Mouse (Mus musculus) neural tube, embryonic 14.5 days (tissue): ENCODE data around the gene Gys1. TPM values are rescaled to one million over a fixed set of nuclear protein-coding genes. Genes with fewer than 3 reads are reported as not detected.

Experiments used
- ATAC-seq: fragments of 200-750 bp; cut with Nextera tagmentation; 2 replicates; pipeline ENCODE4 v1.8.0; 2017; ENCODE audit warnings: low read depth, mild to moderate bottlenecking, moderate TSS enrichment, moderate library complexity
- H3K27ac ChIP-seq: fragments of 300-500 bp; sonication (generic); 2 replicates; pipeline ENCODE4 v1.5.1; 2014; ENCODE audit warnings: low read depth, mild to moderate bottlenecking, control low read depth, low read length, moderate library complexity, mixed read lengths
- H3K27me3 ChIP-seq: fragments of 300-500 bp; sonication (generic); 2 replicates; pipeline ENCODE4 v1.6.1; 2014; ENCODE audit warnings: low read length; ENCODE audit not compliant: control insufficient read depth, insufficient read depth
- H3K36me3 ChIP-seq: fragments of 300-500 bp; sonication (generic); 2 replicates; pipeline ENCODE4 v1.6.1; 2014; ENCODE audit warnings: low read length, mixed read lengths; ENCODE audit not compliant: control insufficient read depth, insufficient read depth
- H3K4me1 ChIP-seq: fragments of 300-500 bp; sonication (generic); 2 replicates; pipeline ENCODE4 v1.6.1; 2014; ENCODE audit warnings: low read length; ENCODE audit not compliant: control insufficient read depth, insufficient read depth
- H3K4me2 ChIP-seq: fragments of 300-500 bp; sonication (generic); 2 replicates; pipeline ENCODE4 v1.6.1; 2014; ENCODE audit warnings: mild to moderate bottlenecking, low read depth, low read length, control low read depth
- H3K4me3 ChIP-seq: fragments of 300-500 bp; sonication (generic); 2 replicates; pipeline ENCODE4 v1.5.1; 2014; ENCODE audit warnings: low read depth, low read length, control low read depth, mixed read lengths
- H3K9ac ChIP-seq: fragments of 300-500 bp; sonication (generic); replicated peaks from 2 replicates; pipeline ENCODE4 v1.6.1; 2014; ENCODE audit warnings: low read depth, mild to moderate bottlenecking, control low read depth, low read length, mixed read lengths
- H3K9me3 ChIP-seq: fragments of 300-500 bp; sonication (generic); 2 replicates; pipeline ENCODE4 v1.6.1; 2016; ENCODE audit warnings: low read length; ENCODE audit not compliant: control insufficient read depth
- WGBS: fragments of 180-500 bp; shearing (Covaris S2); extraction: QIAGEN DNeasy Blood & Tissue Kit; methylation state at CpG from one replicate; pipeline ENCODE4 v1.1.7; 2014; 5-methylcytosine and 5-hydroxymethylcytosine counted together
- microRNA-seq: library from miRNA; unstranded; fragments of <30 nt; microRNA quantifications from one replicate; pipeline ENCODE4, GENCODE M21; 2016
- polyA plus RNA-seq: library from polyadenylated mRNA; unstranded; fragments of >200 nt; fragmentation: Nextera tagmentation; extraction: Ambion mirVana; gene quantifications from 2 replicates; pipeline ENCODE4 v1.2.1, GENCODE M21; 2014

Gys1 gene
- polyA plus RNA-seq, 1 experiment from 2014 or later, result 18.1 TPM

GRCm38 (mm10) chr7:45492225-45492844 lies 57.7 kb downstream of the Gys1 start:
- Histone ChIP-seq H3K36me3 (peaks cover 36% of the 10 kb centered on the region), H3K9ac (no peak overlapping the region), H3K9me3 (no peaks in the 10 kb centered on the region), H3K27ac (no peak overlapping the region), H3K4me1 (peaks cover 4% of the 10 kb centered on the region; the same call in 1 of the 2 replicates), H3K4me2 (no peak overlapping the region), H3K4me3 (no peak overlapping the region), H3K27me3 (no peaks in the 10 kb centered on the region)
- ATAC-seq, result no peak
- 96% methylated on average over 8 of the region's 8 CpGs for WGBS

- ATAC-seq, result no peak
Measured at GRCm38 (mm10) chr7:45492951-45493350, 58.3 kb downstream of the Gys1 start.

GRCm38 (mm10) chr7:45494548-45494947 lies 59.9 kb downstream of the Gys1 start:
- Histone ChIP-seq H3K4me1 (peaks cover 4% of the 10 kb centered on the region; the same call in 1 of the 2 replicates), H3K4me2 (no peak overlapping the region), H3K4me3 (no peak overlapping the region), H3K27ac (no peak overlapping the region), H3K9ac (no peak overlapping the region), H3K27me3 (no peaks in the 10 kb centered on the region), H3K9me3 (no peaks in the 10 kb centered on the region), H3K36me3 (peaks cover 55% of the 10 kb centered on the region)
- 86% methylated on average over 9 of the region's 9 CpGs for WGBS
- ATAC-seq, result no peak

More at GRCm38 (mm10) chr7:45492951-45493350, 58.3 kb downstream of the Gys1 start:
- WGBS, result 94% methylated on average over 5 of the region's 5 CpGs
- Histone ChIP-seq H3K9ac (no peak overlapping the region), H3K9me3 (no peaks in the 10 kb centered on the region), H3K27me3 (no peaks in the 10 kb centered on the region), H3K4me1 (peaks cover 4% of the 10 kb centered on the region; the same call in 1 of the 2 replicates), H3K4me3 (no peak overlapping the region), H3K36me3 (peaks cover 41% of the 10 kb centered on the region), H3K27ac (no peak overlapping the region), H3K4me2 (no peak overlapping the region)

- H3K4me3 ChIP-seq, result no peak overlapping the region
- H3K36me3 ChIP-seq, result peaks cover 51% of the 10 kb centered on the region
- H3K4me2 ChIP-seq, result no peak overlapping the region
- no peak overlapping the region for H3K27ac ChIP-seq
- H3K9me3 ChIP-seq, result no peaks in the 10 kb centered on the region
- no peak for ATAC-seq
- H3K27me3 ChIP-seq, result no peaks in the 10 kb centered on the region
- WGBS, result 99% methylated on average over 6 of the region's 6 CpGs
- no peaks in the 10 kb centered on the region for H3K4me1 ChIP-seq
- H3K9ac ChIP-seq, result no peak overlapping the region
Measured at GRCm38 (mm10) chr7:45498427-45498826, 63.8 kb downstream of the Gys1 start.

Small RNA genes lying within 50 kb of the gene (microRNA-seq; reads per million reads assigned to microRNA genes)
- gene Gm22133, result not detected

Other genes with a start within 250 kb of the Gys1 start
- gene Ccdc155, start 230.0 kb upstream of the Gys1 start, polyA plus RNA-seq, result 0.15 and 0.50 TPM in 2 replicates
- gene Dkkl1, start 222.7 kb upstream of the Gys1 start, polyA plus RNA-seq, result 11.8 and 12.9 TPM in 2 replicates
- gene Tead2, start 219.1 kb upstream of the Gys1 start, polyA plus RNA-seq, result 24.5 and 39.9 TPM in 2 replicates
- 1.0 and 1.6 TPM in 2 replicates for gene Cd37, start 195.7 kb upstream of the Gys1 start, polyA plus RNA-seq
- 0.75 and 0.99 TPM in 2 replicates for gene Slc6a16, start 193.8 kb upstream of the Gys1 start, polyA plus RNA-seq
- gene Slc6a21, start 157.3 kb upstream of the Gys1 start, polyA plus RNA-seq, result not detected in 2 replicates
- gene Trpm4, start 101.1 kb upstream of the Gys1 start, polyA plus RNA-seq, result 9.1 and 10.9 TPM in 2 replicates
- 0.13 and 0.52 TPM in 2 replicates for gene Hrc, start 99.6 kb upstream of the Gys1 start, polyA plus RNA-seq
- gene Ppfia3, start 67.8 kb upstream of the Gys1 start, polyA plus RNA-seq, result 28.4 and 30.4 TPM in 2 replicates
- gene Lin7b, start 64.3 kb upstream of the Gys1 start, polyA plus RNA-seq, result 24.9 and 49.4 TPM in 2 replicates
- 76.1 and 93.7 TPM in 2 replicates for gene Snrnp70, start 39.1 kb upstream of the Gys1 start, polyA plus RNA-seq
- gene Kcna7, start 29.2 kb upstream of the Gys1 start, polyA plus RNA-seq, result not detected in 2 replicates
- not detected in 2 replicates for gene Ntf5, start 21.1 kb upstream of the Gys1 start, polyA plus RNA-seq
- gene Lhb, start 14.0 kb upstream of the Gys1 start, polyA plus RNA-seq, result not detected in 2 replicates
- 86.8 and 95.3 TPM in 2 replicates for gene Ruvbl2, start 3.3 kb downstream of the Gys1 start, polyA plus RNA-seq
- gene Ftl1, start 25.0 kb downstream of the Gys1 start, polyA plus RNA-seq, result 5,062 and 5,088 TPM in 2 replicates
- 107 and 215 TPM in 2 replicates for gene Bax, start 32.1 kb downstream of the Gys1 start, polyA plus RNA-seq
- gene Tulp2, start 47.0 kb downstream of the Gys1 start, polyA plus RNA-seq, result 0.17 and 0.31 TPM in 2 replicates
- gene Gm45808, start 52.0 kb downstream of the Gys1 start, polyA plus RNA-seq, result not detected in 2 replicates
- 4.0 and 4.6 TPM in 2 replicates for gene Dhdh, start 54.0 kb downstream of the Gys1 start, polyA plus RNA-seq
- gene Nucb1, start 75.6 kb downstream of the Gys1 start, polyA plus RNA-seq, result 115 and 134 TPM in 2 replicates
- 14.0 and 14.2 TPM in 2 replicates for gene Ppp1r15a, start 91.4 kb downstream of the Gys1 start, polyA plus RNA-seq
- 0.54 and 3.2 TPM in 2 replicates for gene Plekha4, start 91.5 kb downstream of the Gys1 start, polyA plus RNA-seq
- gene Hsd17b14, start 120.0 kb downstream of the Gys1 start, polyA plus RNA-seq, result 0.40 and 0.60 TPM in 2 replicates
- 15.8 and 19.2 TPM in 2 replicates for gene Bcat2, start 135.3 kb downstream of the Gys1 start, polyA plus RNA-seq
- not detected in 2 replicates for gene Fgf21, start 180.6 kb downstream of the Gys1 start, polyA plus RNA-seq
- not detected in 2 replicates for gene Fut1, start 182.4 kb downstream of the Gys1 start, polyA plus RNA-seq
- gene Izumo1, start 187.0 kb downstream of the Gys1 start, polyA plus RNA-seq, result not detected in 2 replicates
- gene Rasip1, start 192.6 kb downstream of the Gys1 start, polyA plus RNA-seq, result 12.8 and 14.2 TPM in 2 replicates
- gene Mamstr, start 205.1 kb downstream of the Gys1 start, polyA plus RNA-seq, result 2.6 and 3.0 TPM in 2 replicates
- gene Fut2, start 231.6 kb downstream of the Gys1 start, polyA plus RNA-seq, result 0.15 and 0.51 TPM in 2 replicates
- gene Ntn5, start 249.2 kb downstream of the Gys1 start, polyA plus RNA-seq, result 1.8 TPM in 1 of 2 replicates, not detected in the other